Mouse (Mus musculus) gastrocnemius, adult 2 months (tissue): ENCODE data around the gene Armh3. TPM values are rescaled to one million over a fixed set of nuclear protein-coding genes. Genes with fewer than 3 reads are reported as not detected.

ENCODE experiments used
- DNase-seq: peaks from one replicate; pipeline ENCODE4 v3.0.0; 2022
- H3K27ac ChIP-seq: fragments of 200-600 bp; 2 replicates; pipeline ENCODE4 v1.8.1; 2022; ENCODE audit warnings: mild to moderate bottlenecking
- H3K4me3 ChIP-seq: fragments of 200-600 bp; 2 replicates; pipeline ENCODE4 v1.8.1; 2022; ENCODE audit warnings: mild to moderate bottlenecking, moderate library complexity
- CTCF ChIP-seq: fragments of 200-600 bp; IDR thresholded peaks from 2 replicates; pipeline ENCODE4 v1.8.1; 2022; ENCODE audit warnings: antibody characterized with exemption, mild to moderate bottlenecking, moderate library complexity
- intact Hi-C: fragments of 180-260 bp; cut with DNase I; formaldehyde crosslinking; loops from one replicate; pipeline ENCODE4 v1.15.1; 2025
- total RNA-seq, 2 experiments: library from RNA; stranded (reverse); gene quantifications; 2 replicates each; pipeline ENCODE4 v1.2.3; 2021

The Armh3 gene
- total RNA-seq, 2 experiments from 2014 or later, result 13.6 to 14.7 TPM

GRCm38 (mm10) chr19:45782315-45783001, 215.8 kb downstream of the Armh3 start:
- peak overlapping the region; percentile 99 for H3K27ac ChIP-seq
- peak overlapping the region; percentile 99 for H3K4me3 ChIP-seq
- no peak for TF ChIP-seq CTCF
- intact Hi-C loops, result no loop called here
- peak; percentile 78 for DNase-seq

- H3K4me3 ChIP-seq, result peak overlapping the region; percentile 99
- intact Hi-C loops, result no loop called here
- DNase-seq, result no peak
- peak overlapping the region; percentile 99 for H3K27ac ChIP-seq
- TF ChIP-seq CTCF, result no peak
Measured at GRCm38 (mm10) chr19:45781676-45782075, 216.6 kb downstream of the Armh3 start.

GRCm38 (mm10) chr19:45780350-45780915, 217.9 kb downstream of the Armh3 start:
- Histone ChIP-seq H3K4me3 (peak overlapping the region; percentile 99), H3K27ac (peak overlapping the region; percentile 29; the same call in 1 of the 2 replicates)
- intact Hi-C loops, result no loop called here
- no peak for TF ChIP-seq CTCF
- DNase-seq, result no peak

GRCm38 (mm10) chr19:45775486-45775885, 222.8 kb downstream of the Armh3 start:
- Histone ChIP-seq H3K4me3 (no peak overlapping the region), H3K27ac (no peak overlapping the region)
- no peak for DNase-seq
- no peak for TF ChIP-seq CTCF
- intact Hi-C loops, result no loop called here

- Histone ChIP-seq H3K27ac (no peak overlapping the region), H3K4me3 (no peak overlapping the region)
- no peak for TF ChIP-seq CTCF
- intact Hi-C loops, result no loop called here
- DNase-seq, result no peak
Measured at GRCm38 (mm10) chr19:45771501-45771900, 226.8 kb downstream of the Armh3 start.

Other genes starting within 250 kb of the Armh3 start
- gene Npm3, start 248.9 kb downstream of the Armh3 start, total RNA-seq, result 10 to 100 TPM; 11.0 to 13.3 TPM
- 10 to 100 TPM; 35.2 to 41.8 TPM for gene Mgea5, start 214.7 kb downstream of the Armh3 start, total RNA-seq
- under 1 TPM; 0.48 to 0.70 TPM for gene Kcnip2, start 182.4 kb downstream of the Armh3 start, total RNA-seq
- gene Hps6, start 5.0 kb upstream of the Armh3 start, total RNA-seq, result 1 to 10 TPM; 3.4 to 3.9 TPM
- 10 to 100 TPM; 15.0 to 24.0 TPM for gene Pprc1, start 46.4 kb upstream of the Armh3 start, total RNA-seq
- gene Ldb1, start 46.7 kb upstream of the Armh3 start, total RNA-seq, result 10 to 100 TPM; 17.8 to 19.5 TPM
- 10 to 100 TPM; 22.4 to 22.5 TPM for gene Nolc1, start 77.4 kb upstream of the Armh3 start, total RNA-seq
- gene Elovl3, start 133.4 kb upstream of the Armh3 start, total RNA-seq, result not detected
- gene Pitx3, start 149.8 kb upstream of the Armh3 start, total RNA-seq, result 10 to 100 TPM in 1 of 2 experiments, 1 to 10 TPM in 1; 4.6 to 15.1 TPM
- gene Gbf1, start 154.0 kb upstream of the Armh3 start, total RNA-seq, result 10 to 100 TPM; 47.4 to 59.0 TPM